In the genomic region with DNA sequence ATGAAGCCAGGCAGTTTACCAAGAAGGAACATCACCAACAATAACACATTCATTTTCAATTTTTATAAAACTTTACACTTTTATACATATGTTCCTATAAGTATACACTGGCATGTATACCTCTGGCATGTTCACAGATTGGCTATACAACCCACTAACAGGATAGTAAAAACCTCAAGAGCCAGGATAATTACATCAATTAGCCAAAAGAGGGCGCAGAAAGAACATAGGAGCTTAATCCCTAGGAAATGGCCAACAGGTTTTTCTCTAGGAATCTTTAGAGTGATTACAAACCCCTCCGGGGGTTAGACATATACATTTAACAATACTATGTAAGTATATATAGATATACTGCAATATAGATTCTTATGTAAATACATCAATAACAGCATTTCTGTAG, we compare ENCODE assay signal across 12 mouse cellular contexts. TPM values are rescaled to one million over a fixed set of nuclear protein-coding genes. Genes with fewer than 3 reads are reported as not detected.
DNase-seq lines count a peak whose midpoint lies in the region; ATAC-seq and TF ChIP-seq lines count a peak whose summit lies in the region.
"Had no signal": no experiment of that assay in that cellular context is flagged by ENCODE, and none has a peak within 500 bp of the region (broad histone marks: within the 10 kb centered on the region; RNA-seq: fewer than 3 reads in every experiment).

No protein-coding gene starts in this region.

- in situ Hi-C loops in CH12.LX (cut with MboI; ENCODE audit: low pct_ligation_motif_present, low pct_unique_long_range_greater_than_20kb, low sequenced_read_pairs) = loop anchor here (25.0 kb wide), 1 partner anchor 167 kb away; no protein-coding TSS in a partner anchor

- DNase-seq in cerebellum, adult 9-10 months = peak; percentile 69
- no peak for DNase-seq in cerebellum, postnatal 36 days
- peak; percentile 86 for DNase-seq in kidney, postnatal 0 days (ENCODE audit: low spot score)
- no peak for DNase-seq in CH12.LX (ENCODE audit: extremely low read depth)
- peak; percentile 65 for DNase-seq in embryo, embryonic 11 days
- no peak for DNase-seq in spleen, adult 12 weeks (ENCODE audit: low spot score)
- no peak for DNase-seq in right cerebral cortex, postnatal 25 days
- DNase-seq: right cerebral cortex, postnatal 4 days had no signal

- no peak overlapping the region for H3K9ac ChIP-seq in kidney, postnatal 0 days (ENCODE audit: low read depth, low read length)
- no peak overlapping the region for H3K9ac ChIP-seq in kidney, embryonic 16.5 days (replicated peaks; ENCODE audit: low read length)
- no peak overlapping the region for H3K9ac ChIP-seq in CH12.LX (ENCODE audit: insufficient read depth, low read depth)
- H3K9ac ChIP-seq: heart, embryonic 15.5 days had no signal

- TF ChIP-seq EP300 in CH12.LX (IDR thresholded peaks at IDR 0.05; ENCODE audit: low read length) = no peak

- no peaks in the 10 kb centered on the region for H3K36me3 ChIP-seq in kidney, postnatal 0 days (ENCODE audit: insufficient read depth, low read length)
- H3K36me3 ChIP-seq in kidney, embryonic 16.5 days (ENCODE audit: insufficient read depth, low read length) = peaks cover 3% of the 10 kb centered on the region; the same call in 1 of the 2 replicates
- H3K36me3 ChIP-seq in CH12.LX (replicated peaks in 1 of 2; ENCODE audit: control insufficient read depth in 1 of 2, insufficient read depth in 1 of 2, low read length in 1 of 2) = peaks cover 8 to 34% of the 10 kb centered on the region in 2 experiments

- H3K4me3 ChIP-seq in kidney, postnatal 0 days (replicated peaks; ENCODE audit: low read depth, low read length) = no peak overlapping the region
- no peak overlapping the region for H3K4me3 ChIP-seq in kidney, embryonic 16.5 days (ENCODE audit: low read length)
- H3K4me3 ChIP-seq in CH12.LX (replicated peaks in 1 of 3; ENCODE audit: low read depth in 2 of 3, low read length in 2 of 3, poor library complexity in 1 of 3) = no peak overlapping the region
- H3K4me3 ChIP-seq: erythroblast, embryonic 14.5 days; heart, embryonic 15.5 days had no signal

- TF ChIP-seq POLR2A in CH12.LX (IDR thresholded peaks at IDR 0.05; ENCODE audit: low read depth, low read length) = no peak

- dilution Hi-C loops in CH12.LX (cut with MboI; ENCODE audit: extremely low pct_ligation_motif_present, extremely low pct_unique_long_range_greater_than_20kb, low sequenced_read_pairs) = no loop called here

- peak; percentile 44 for TF ChIP-seq RAD21 in CH12.LX (IDR thresholded peaks at IDR 0.05; ENCODE audit: low read depth, low read length)

- H3K4me1 ChIP-seq in kidney, postnatal 0 days (replicated peaks; ENCODE audit: insufficient read depth, low read length) = no peaks in the 10 kb centered on the region
- H3K4me1 ChIP-seq in kidney, embryonic 16.5 days (ENCODE audit: insufficient read depth, low read length) = no peaks in the 10 kb centered on the region
- H3K4me1 ChIP-seq in CH12.LX (ENCODE audit: control insufficient read depth in 1 of 2, insufficient read depth in 2 of 2) = no peaks in the 10 kb centered on the region
- H3K4me1 ChIP-seq: heart, embryonic 15.5 days had no signal

- TF ChIP-seq CTCF in kidney, postnatal 0 days (IDR thresholded peaks at IDR 0.05; ENCODE audit: low read depth) = peak; percentile 72
- TF ChIP-seq CTCF in CH12.LX (conservative IDR thresholded peaks at IDR 0.05 in 1 of 2, IDR thresholded peaks at IDR 0.05 in 1 of 2; ENCODE audit: low read depth in 2 of 2, low read length in 2 of 2) = peak in 1 of 2 experiments; percentile 58; a peak in 2 of 4 replicates

- no peaks in the 10 kb centered on the region for H3K9me3 ChIP-seq in kidney, postnatal 0 days (replicated peaks; ENCODE audit: low read length)
- no peaks in the 10 kb centered on the region for H3K9me3 ChIP-seq in kidney, embryonic 16.5 days (ENCODE audit: low read length)
- no peaks in the 10 kb centered on the region for H3K9me3 ChIP-seq in CH12.LX (replicated peaks; ENCODE audit: low read length)
- H3K9me3 ChIP-seq: heart, embryonic 15.5 days had no signal

- H3K79me2 ChIP-seq in CH12.LX (replicated peaks; ENCODE audit: control insufficient read depth, extremely low read depth, insufficient read depth, poor library complexity, severe bottlenecking) = no peaks in the 10 kb centered on the region

- no peak overlapping the region for H3K4me2 ChIP-seq in kidney, postnatal 0 days (ENCODE audit: low read length)
- H3K4me2 ChIP-seq in kidney, embryonic 16.5 days (replicated peaks; ENCODE audit: low read depth, low read length) = no peak overlapping the region
- H3K4me2 ChIP-seq in CH12.LX (ENCODE audit: insufficient read depth, low read depth, poor library complexity, severe bottlenecking) = no peak overlapping the region
- H3K4me2 ChIP-seq: heart, embryonic 15.5 days had no signal

- no peak overlapping the region for H3K27ac ChIP-seq in kidney, postnatal 0 days
- no peak overlapping the region for H3K27ac ChIP-seq in kidney, embryonic 16.5 days (ENCODE audit: low read length)
- no peak overlapping the region for H3K27ac ChIP-seq in CH12.LX (ENCODE audit: insufficient read depth, low read depth)
- H3K27ac ChIP-seq: heart, embryonic 15.5 days had no signal

- WGBS in kidney, postnatal 0 days = 39% methylated on average over 2 of the region's 2 CpGs
- 46% methylated on average over 2 of the region's 2 CpGs for WGBS in kidney, embryonic 16.5 days

- H3K27me3 ChIP-seq in kidney, postnatal 0 days (ENCODE audit: insufficient read depth, low read length) = no peaks in the 10 kb centered on the region
- no peaks in the 10 kb centered on the region for H3K27me3 ChIP-seq in kidney, embryonic 16.5 days (ENCODE audit: insufficient read depth, low read length)
- H3K27me3 ChIP-seq in CH12.LX (replicated peaks) = no peaks in the 10 kb centered on the region
- H3K27me3 ChIP-seq: heart, embryonic 15.5 days had no signal

- no peak for ATAC-seq in kidney, postnatal 0 days (replicated peaks; ENCODE audit: low FRiP score, low read depth)
- no peak for ATAC-seq in kidney, embryonic 16.5 days (ENCODE audit: low FRiP score, low TSS enrichment)
- ATAC-seq: midbrain, embryonic 16.5 days had no signal

TF ChIP-seq in CH12.LX, 34 proteins besides CTCF, POLR2A, EP300 and RAD21:
- TF ChIP-seq SMC3 (IDR thresholded peaks at IDR 0.05; ENCODE audit: low read depth, low read length) = peak; percentile 44
- no peak for TF ChIP-seq MAFK (IDR thresholded peaks at IDR 0.05; ENCODE audit: insufficient replicate concordance, low read length)
- TF ChIP-seq ETS1 (conservative IDR thresholded peaks at IDR 0.05; ENCODE audit: low read depth, low read length) = no peak

RNA-seq across cellular contexts. Expression of a gene that starts 55.7 kb away (rescaled TPM):
- polyA plus RNA-seq in kidney, postnatal 0 days (2015; fragmentation: Nextera tagmentation; extraction: Ambion mirVana) = 8.5 and 9.9 TPM in 2 replicates
- polyA plus RNA-seq in kidney, embryonic 16.5 days (2015; fragmentation: Nextera tagmentation; extraction: Ambion mirVana) = 12.2 and 16.4 TPM in 2 replicates
- total RNA-seq in CH12.LX (2012; rRNA removed) (8.3 and 10.3 TPM in 2 replicates), CH12.LX (2014; rRNA removed) (14.0 and 15.0 TPM in 2 replicates)
- polyA plus RNA-seq in CH12.LX (2012; ENCODE audit: insufficient read length, low read depth) = 13.7 and 16.1 TPM in 2 replicates
- polyA plus RNA-seq: erythroblast, embryonic 14.5 days had no signal

Comparison
In these comparisons a context has a peak if more than half of its experiments do, and no peak if none do; other contexts are left out.
1. DNase-seq: peak in cerebellum, adult 9-10 months (single experiment), kidney, postnatal 0 days (single experiment) and embryo, embryonic 11 days (single experiment); none in cerebellum, postnatal 36 days (0 of 2), CH12.LX (single experiment), spleen, adult 12 weeks (single experiment) and right cerebral cortex, postnatal 25 days (single experiment).